Mouse (Mus musculus) mouse embryonic stem cell (cell line): ENCODE measurements around the gene Angptl1.

Experiments used
- in situ Hi-C, 2 experiments: fragments of 300-500 bp; cut with MboI; formaldehyde crosslinking; loops; 1 replicate in 1 of 2; 3 replicates in 1 of 2; pipeline ENCODE4 v1.14.3; 2019 to 2020; ENCODE audit warnings: low sequenced_read_pairs in 2 of 2, low pct_unique_long_range_greater_than_20kb in 1 of 2, mixed read lengths in 1 of 2; ENCODE audit not compliant: unreplicated experiment in 1 of 2

The Angptl1 gene

GRCm38 (mm10) chr1:156838177-156838576 lies at the start of gene Angptl1:
Gene Angptl1, plus strand, starts transcription at chr1:156838562.
- in situ Hi-C loops, result no loop called here

- in situ Hi-C loops, result no loop called here
Observed at GRCm38 (mm10) chr1:156789844-156790490, 48.4 kb upstream of the Angptl1 start.

- in situ Hi-C loops, result no loop called here
Observed at GRCm38 (mm10) chr1:156796251-156796650, 42.1 kb upstream of the Angptl1 start.

GRCm38 (mm10) chr1:156801276-156801675 lies 37.1 kb upstream of the Angptl1 start:
- in situ Hi-C loops, result no loop called here

GRCm38 (mm10) chr1:156808332-156808731 lies 30.0 kb upstream of the Angptl1 start:
- in situ Hi-C loops, result no loop called here

- in situ Hi-C loops, result no loop called here
Observed at GRCm38 (mm10) chr1:156811928-156812327, 26.4 kb upstream of the Angptl1 start.

GRCm38 (mm10) chr1:156812716-156813115 lies 25.6 kb upstream of the Angptl1 start:
- in situ Hi-C loops, result no loop called here

- in situ Hi-C loops, result no loop called here
Observed at GRCm38 (mm10) chr1:156813485-156813884, 24.9 kb upstream of the Angptl1 start.

GRCm38 (mm10) chr1:156819236-156819635 lies 19.1 kb upstream of the Angptl1 start:
- in situ Hi-C loops, result no loop called here

GRCm38 (mm10) chr1:156838695-156839094 lies 333 bp downstream of the Angptl1 start:
- in situ Hi-C loops, result no loop called here

- in situ Hi-C loops, result no loop called here
Observed at GRCm38 (mm10) chr1:156841625-156842339, 3.4 kb downstream of the Angptl1 start.

- in situ Hi-C loops, result no loop called here
Observed at GRCm38 (mm10) chr1:156847098-156847497, 8.7 kb downstream of the Angptl1 start.

GRCm38 (mm10) chr1:156852409-156852808 lies 14.0 kb downstream of the Angptl1 start:
- in situ Hi-C loops, result no loop called here

- in situ Hi-C loops, result no loop called here
Observed at GRCm38 (mm10) chr1:156852872-156853271, 14.5 kb downstream of the Angptl1 start.

GRCm38 (mm10) chr1:156854558-156854957 lies 16.2 kb downstream of the Angptl1 start:
- in situ Hi-C loops, result no loop called here

GRCm38 (mm10) chr1:156856666-156857065 lies 18.3 kb downstream of the Angptl1 start:
- in situ Hi-C loops, result no loop called here

GRCm38 (mm10) chr1:156859156-156859555 lies 20.8 kb downstream of the Angptl1 start:
- in situ Hi-C loops, result no loop called here

GRCm38 (mm10) chr1:156859711-156860250 lies 21.4 kb downstream of the Angptl1 start:
- in situ Hi-C loops, result no loop called here

- in situ Hi-C loops, result no loop called here
Observed at GRCm38 (mm10) chr1:156860266-156860665, 21.9 kb downstream of the Angptl1 start.
